Mouse (Mus musculus) spleen, embryonic (tissue): ENCODE measurements around the gene Anapc13.

Experiments used
- CTCF ChIA-PET: fragments of 350-600 bp; sonication (Branson Sonifier 250); formaldehyde crosslinking; loops from one replicate; lab custom pipeline; 2022; lab: Charles Lee

Anapc13 gene

GRCm38 (mm10) chr9:102625983-102626838 is at the start of gene Anapc13, which contains the start of gene Cep63:
Anapc13 (plus strand) TSS chr9:102626296.
Cep63 (minus strand) TSS chr9:102626534.
- CTCF ChIA-PET = interaction anchor here (1.3 kb wide), 1 partner anchor 10 kb away, joined by 6 read pairs; no protein-coding TSS in a partner anchor

- CTCF ChIA-PET = no interaction called here
Observed at GRCm38 (mm10) chr9:102577480-102577879, 48.6 kb upstream of the Anapc13 start.

- CTCF ChIA-PET = no interaction called here
Observed at GRCm38 (mm10) chr9:102581921-102582469, 44.1 kb upstream of the Anapc13 start.

GRCm38 (mm10) chr9:102587347-102587746 is 38.7 kb upstream of the Anapc13 start:
- CTCF ChIA-PET = no interaction called here

- CTCF ChIA-PET = interaction anchor here (0.6 kb wide), 1 partner anchor 22 kb away, joined by 3 read pairs; no protein-coding TSS in a partner anchor
Observed at GRCm38 (mm10) chr9:102594667-102595393, 31.3 kb upstream of the Anapc13 start.

- CTCF ChIA-PET = no interaction called here
Observed at GRCm38 (mm10) chr9:102595662-102596436, 30.2 kb upstream of the Anapc13 start.

GRCm38 (mm10) chr9:102601187-102601586 is 24.9 kb upstream of the Anapc13 start:
- CTCF ChIA-PET = no interaction called here

- CTCF ChIA-PET = no interaction called here
Observed at GRCm38 (mm10) chr9:102601666-102602065, 24.4 kb upstream of the Anapc13 start.

GRCm38 (mm10) chr9:102605162-102605561 is 20.9 kb upstream of the Anapc13 start:
- CTCF ChIA-PET = no interaction called here

GRCm38 (mm10) chr9:102607471-102607870 is 18.6 kb upstream of the Anapc13 start:
- CTCF ChIA-PET = no interaction called here

- CTCF ChIA-PET = no interaction called here
Observed at GRCm38 (mm10) chr9:102609221-102609620, 16.9 kb upstream of the Anapc13 start.

GRCm38 (mm10) chr9:102615071-102615470 is 11.0 kb upstream of the Anapc13 start:
- CTCF ChIA-PET = no interaction called here

GRCm38 (mm10) chr9:102616267-102616666 is 9.8 kb upstream of the Anapc13 start:
- CTCF ChIA-PET = no interaction called here

GRCm38 (mm10) chr9:102621385-102621784 is 4.7 kb upstream of the Anapc13 start:
- CTCF ChIA-PET = no interaction called here

GRCm38 (mm10) chr9:102622192-102622857 is 3.8 kb upstream of the Anapc13 start:
- CTCF ChIA-PET = no interaction called here

GRCm38 (mm10) chr9:102622876-102623275 is 3.2 kb upstream of the Anapc13 start:
- CTCF ChIA-PET = interaction anchor here (0.6 kb wide), 1 partner anchor 11 kb away, joined by 6 read pairs; no protein-coding TSS in a partner anchor

- CTCF ChIA-PET = no interaction called here
Observed at GRCm38 (mm10) chr9:102623581-102623980, 2.5 kb upstream of the Anapc13 start.

GRCm38 (mm10) chr9:102625401-102625982 is 604 bp upstream of the Anapc13 start:
- CTCF ChIA-PET = no interaction called here

GRCm38 (mm10) chr9:102626839-102627225 is 736 bp downstream of the Anapc13 start:
- CTCF ChIA-PET = interaction anchor here (1.3 kb wide), 1 partner anchor 10 kb away, joined by 6 read pairs; no protein-coding TSS in a partner anchor

- CTCF ChIA-PET = no interaction called here
Observed at GRCm38 (mm10) chr9:102627442-102627841, 1.3 kb downstream of the Anapc13 start.
